Mouse (Mus musculus): ENCODE data around the gene Os9. TPM values are rescaled to one million over a fixed set of nuclear protein-coding genes. Genes with fewer than 3 reads are reported as not detected.

The Os9 gene
- polyA plus RNA-seq, 1 experiment = 87.6 TPM

GRCm38 (mm10) chr10:127120301-127121065, 448 bp downstream of the Os9 start:
- Histone ChIP-seq H3K27ac (ENCODE audit: insufficient read depth, low read length) (no peak overlapping the region), H3K4me3 (ENCODE audit: insufficient read depth, low read length) (peak overlapping the region; percentile 88), H3K4me1 (ENCODE audit: control insufficient read depth, insufficient read depth, low read length) (peaks cover 2% of the 10 kb centered on the region; the same call in 1 of the 2 replicates)
- TF ChIP-seq CTCF (IDR thresholded peaks at IDR 0.05; ENCODE audit: borderline replicate concordance, insufficient read depth, low read length) = no peak
- TF ChIP-seq POLR2A (IDR thresholded peaks at IDR 0.05; ENCODE audit: low read depth, low read length) = no peak

DNA sequence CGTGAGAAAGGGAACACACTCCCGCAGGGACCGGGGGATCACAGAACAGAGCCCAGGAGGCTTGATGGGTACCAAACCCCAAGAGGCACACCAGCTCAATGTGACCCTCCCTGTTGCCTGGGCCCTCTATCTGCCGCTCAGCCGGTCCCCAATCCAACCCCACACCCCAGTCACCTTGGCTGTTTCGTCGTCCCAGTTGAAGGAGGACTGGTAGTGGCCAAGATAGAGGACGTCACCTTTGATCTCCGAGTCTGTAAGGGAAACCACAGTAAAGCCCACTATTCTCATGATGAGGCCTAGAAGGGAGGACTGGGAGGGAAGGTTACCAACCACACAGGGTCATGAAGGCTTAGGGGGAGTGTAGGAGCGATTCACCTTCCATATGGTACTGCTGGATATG, 1.7 kb downstream of the Os9 start:
- Histone ChIP-seq H3K27ac (ENCODE audit: insufficient read depth, low read length) (no peak overlapping the region), H3K4me1 (ENCODE audit: control insufficient read depth, insufficient read depth, low read length) (peaks cover 2% of the 10 kb centered on the region; the same call in 1 of the 2 replicates), H3K4me3 (ENCODE audit: insufficient read depth, low read length) (no peak overlapping the region)
- TF ChIP-seq CTCF (IDR thresholded peaks at IDR 0.05; ENCODE audit: borderline replicate concordance, insufficient read depth, low read length) (no peak), POLR2A (IDR thresholded peaks at IDR 0.05; ENCODE audit: low read depth, low read length) (no peak)

DNA sequence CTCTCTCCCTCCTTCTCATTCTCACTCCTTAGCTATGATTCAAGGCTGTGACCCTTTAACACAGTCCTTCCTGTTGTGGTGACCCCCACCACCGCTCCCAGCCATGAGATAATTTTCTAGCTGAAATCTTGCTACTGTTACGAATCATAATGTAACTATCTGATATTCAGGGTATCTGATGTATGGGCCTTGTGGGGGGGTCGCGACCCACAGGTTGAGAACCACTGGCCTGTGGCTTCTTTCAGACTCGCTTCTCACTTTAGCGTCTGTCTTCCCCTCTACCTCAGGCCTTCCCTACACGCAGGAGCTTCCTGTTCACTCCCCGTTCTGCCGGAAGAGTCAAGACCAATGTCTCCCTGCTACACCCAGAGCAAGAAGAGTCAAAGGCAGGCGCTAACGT, 2.5 kb downstream of the Os9 start:
- TF ChIP-seq POLR2A (IDR thresholded peaks at IDR 0.05; ENCODE audit: low read depth, low read length) (no peak), CTCF (IDR thresholded peaks at IDR 0.05; ENCODE audit: borderline replicate concordance, insufficient read depth, low read length) (no peak)
- H3K4me1 ChIP-seq (ENCODE audit: control insufficient read depth, insufficient read depth, low read length) = peaks cover 2% of the 10 kb centered on the region; the same call in 1 of the 2 replicates
- no peak overlapping the region for H3K4me3 ChIP-seq (ENCODE audit: insufficient read depth, low read length)
- no peak overlapping the region for H3K27ac ChIP-seq (ENCODE audit: insufficient read depth, low read length)

GRCm38 (mm10) chr10:127115068-127115467, 5.9 kb downstream of the Os9 start:
- Histone ChIP-seq H3K4me1 (ENCODE audit: control insufficient read depth, insufficient read depth, low read length) (no peaks in the 10 kb centered on the region), H3K27ac (ENCODE audit: insufficient read depth, low read length) (no peak overlapping the region), H3K4me3 (ENCODE audit: insufficient read depth, low read length) (no peak overlapping the region)
- TF ChIP-seq CTCF (IDR thresholded peaks at IDR 0.05; ENCODE audit: borderline replicate concordance, insufficient read depth, low read length) (no peak), POLR2A (IDR thresholded peaks at IDR 0.05; ENCODE audit: low read depth, low read length) (no peak)

GRCm38 (mm10) chr10:127114408-127114807, 6.5 kb downstream of the Os9 start:
- Histone ChIP-seq H3K4me3 (ENCODE audit: insufficient read depth, low read length) (no peak overlapping the region), H3K4me1 (ENCODE audit: control insufficient read depth, insufficient read depth, low read length) (no peaks in the 10 kb centered on the region), H3K27ac (ENCODE audit: insufficient read depth, low read length) (no peak overlapping the region)
- TF ChIP-seq CTCF (IDR thresholded peaks at IDR 0.05; ENCODE audit: borderline replicate concordance, insufficient read depth, low read length) (no peak), POLR2A (IDR thresholded peaks at IDR 0.05; ENCODE audit: low read depth, low read length) (no peak)

GRCm38 (mm10) chr10:127111001-127111887, 9.7 kb downstream of the Os9 start:
- Histone ChIP-seq H3K4me1 (ENCODE audit: control insufficient read depth, insufficient read depth, low read length) (no peaks in the 10 kb centered on the region), H3K27ac (ENCODE audit: insufficient read depth, low read length) (no peak overlapping the region), H3K4me3 (ENCODE audit: insufficient read depth, low read length) (no peak overlapping the region)
- TF ChIP-seq CTCF (IDR thresholded peaks at IDR 0.05; ENCODE audit: borderline replicate concordance, insufficient read depth, low read length) = no peak
- no peak for TF ChIP-seq POLR2A (IDR thresholded peaks at IDR 0.05; ENCODE audit: low read depth, low read length)

- no peaks in the 10 kb centered on the region for H3K4me1 ChIP-seq (ENCODE audit: control insufficient read depth, insufficient read depth, low read length)
- TF ChIP-seq POLR2A (IDR thresholded peaks at IDR 0.05; ENCODE audit: low read depth, low read length) (no peak), CTCF (IDR thresholded peaks at IDR 0.05; ENCODE audit: borderline replicate concordance, insufficient read depth, low read length) (no peak)
- H3K4me3 ChIP-seq (ENCODE audit: insufficient read depth, low read length) = no peak overlapping the region
- H3K27ac ChIP-seq (ENCODE audit: insufficient read depth, low read length) = no peak overlapping the region
Measured at GRCm38 (mm10) chr10:127108262-127108583, 12.7 kb downstream of the Os9 start.

- TF ChIP-seq CTCF (IDR thresholded peaks at IDR 0.05; ENCODE audit: borderline replicate concordance, insufficient read depth, low read length) (no peak), POLR2A (IDR thresholded peaks at IDR 0.05; ENCODE audit: low read depth, low read length) (no peak)
- H3K4me1 ChIP-seq (ENCODE audit: control insufficient read depth, insufficient read depth, low read length) = no peaks in the 10 kb centered on the region
- no peak overlapping the region for H3K4me3 ChIP-seq (ENCODE audit: insufficient read depth, low read length)
- H3K27ac ChIP-seq (ENCODE audit: insufficient read depth, low read length) = no peak overlapping the region
Measured at GRCm38 (mm10) chr10:127107563-127108261, 13.2 kb downstream of the Os9 start.

DNA sequence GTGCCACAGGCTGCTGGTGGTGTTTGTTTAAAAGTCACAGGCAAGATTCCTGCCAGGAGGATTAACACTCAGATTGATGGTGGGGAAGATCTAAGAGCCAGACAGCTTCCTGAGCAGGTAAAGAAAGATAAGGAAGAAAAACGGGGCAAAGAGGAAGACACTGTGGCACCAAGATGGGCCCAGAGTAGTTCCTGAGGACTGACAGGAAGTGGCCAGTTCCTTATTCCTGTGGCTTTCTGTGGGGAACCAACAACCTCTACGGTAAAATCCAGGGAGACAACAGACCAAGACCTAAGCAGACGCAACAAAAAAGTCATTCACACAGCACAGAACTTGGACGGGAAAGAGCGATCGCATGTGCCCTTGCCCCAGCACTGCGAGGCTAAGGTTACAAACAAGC, 17.3 kb downstream of the Os9 start:
- no peak overlapping the region for H3K4me3 ChIP-seq (ENCODE audit: insufficient read depth, low read length)
- TF ChIP-seq POLR2A (IDR thresholded peaks at IDR 0.05; ENCODE audit: low read depth, low read length) (no peak), CTCF (IDR thresholded peaks at IDR 0.05; ENCODE audit: borderline replicate concordance, insufficient read depth, low read length) (no peak)
- no peak overlapping the region for H3K27ac ChIP-seq (ENCODE audit: insufficient read depth, low read length)
- no peaks in the 10 kb centered on the region for H3K4me1 ChIP-seq (ENCODE audit: control insufficient read depth, insufficient read depth, low read length)
